Mouse (Mus musculus) stomach, postnatal 0 days (tissue): ENCODE measurements around the gene Llgl1.

ENCODE experiments used
- CTCF ChIP-seq: IDR thresholded peaks from 2 replicates; pipeline ENCODE4 v1.5.1; 2016; ENCODE audit warnings: antibody characterized with exemption, low read depth, mild to moderate bottlenecking, moderate library complexity
- EP300 ChIP-seq: optimal IDR thresholded peaks from 2 replicates; pipeline ENCODE3; 2016; ENCODE audit warnings: antibody characterized with exemption

- no peak for TF ChIP-seq CTCF
- TF ChIP-seq EP300 = no peak
Measured at GRCm38 (mm10) chr11:60700320-60701185, 1.0 kb downstream of the Llgl1 start.
